Mouse (Mus musculus): ENCODE results near the gene Gm4450. TPM values are rescaled to one million over a fixed set of nuclear protein-coding genes. Genes with fewer than 3 reads are reported as not detected.
A peak's percentile ranks its signal among the peaks of the same experiment; 100 is the strongest.
"Not testable (repeated sequence)": the region's sequence is repeated elsewhere in the genome, so short reads cannot be mapped to it uniquely, and the experiment has no call there.

The Gm4450 gene
- total RNA-seq (2021) (not detected), polyA plus RNA-seq (2012; rRNA removed) (not detected in 2 replicates)
- long read RNA-seq, result 0 reads

DNA sequence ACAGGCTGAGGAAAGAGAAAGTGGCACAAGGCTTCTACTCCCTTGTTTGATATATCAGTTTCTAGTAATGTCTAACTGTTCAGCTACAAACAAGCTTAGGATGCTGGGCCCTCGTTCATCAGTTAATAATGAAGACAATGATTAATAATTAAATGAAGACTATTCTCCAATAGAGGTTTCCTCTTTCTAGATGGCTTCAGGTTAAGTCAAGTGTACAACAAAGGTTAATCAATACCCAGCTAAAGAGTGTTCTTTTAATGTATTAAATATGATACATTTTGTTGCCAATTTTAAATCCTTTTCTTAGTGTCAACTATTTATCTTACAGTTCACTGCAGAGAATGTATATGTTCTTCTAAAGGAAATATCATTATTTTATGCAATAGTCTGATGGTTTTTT lies at the start of gene Gm4450:
TSS of gene Gm4450 (minus strand) at position 101 of the 400 bp plus-strand sequence.
- DNase-seq, result not testable (repeated sequence)

DNA sequence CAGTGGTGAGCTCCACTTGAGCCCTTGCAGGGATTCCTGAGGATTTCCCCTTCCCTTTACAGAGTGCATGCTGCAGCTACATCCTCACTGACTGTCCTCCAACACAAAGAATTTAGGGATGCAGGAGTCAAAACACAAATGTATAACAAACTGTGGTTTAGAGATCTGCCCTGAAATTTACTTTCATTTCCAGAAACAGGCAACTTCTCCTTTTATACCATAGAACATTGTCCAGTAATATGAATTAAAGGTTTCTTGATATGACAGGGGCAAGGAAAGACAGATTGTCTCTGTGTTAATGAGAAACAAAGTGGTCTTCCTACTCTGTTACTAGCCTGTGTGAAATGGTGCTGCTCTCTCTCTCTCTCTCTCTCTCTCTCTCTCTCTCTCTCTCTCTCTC lies 40.5 kb upstream of the Gm4450 start:
- DNase-seq, result not testable (repeated sequence)

DNA sequence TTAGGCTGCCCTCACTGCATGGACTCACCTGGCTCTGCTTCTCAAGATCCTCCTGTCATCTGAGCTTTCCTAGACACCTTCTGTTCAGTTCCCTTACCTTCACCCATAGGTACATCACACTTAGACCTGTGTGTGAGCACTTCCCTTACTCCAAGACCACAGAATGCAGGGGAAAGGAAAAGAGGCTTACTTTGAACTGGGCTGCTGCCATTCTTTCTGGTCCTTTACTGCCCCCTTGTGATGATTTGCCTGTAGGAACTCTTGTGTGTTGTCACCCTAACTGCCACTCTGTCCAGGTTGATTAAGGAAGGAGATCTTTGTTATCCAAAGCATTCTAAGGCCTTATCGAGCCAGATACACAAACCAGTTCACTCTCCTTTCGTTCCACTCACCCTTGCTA lies 39.8 kb upstream of the Gm4450 start:
- DNase-seq, result not testable (repeated sequence)

- not testable (repeated sequence) for DNase-seq
Observed at GRCm38 (mm10) chr3:98495055-98495454, 38.1 kb upstream of the Gm4450 start.

GRCm38 (mm10) chr3:98494184-98494583 lies 37.3 kb upstream of the Gm4450 start:
- not testable (repeated sequence) for DNase-seq

DNA sequence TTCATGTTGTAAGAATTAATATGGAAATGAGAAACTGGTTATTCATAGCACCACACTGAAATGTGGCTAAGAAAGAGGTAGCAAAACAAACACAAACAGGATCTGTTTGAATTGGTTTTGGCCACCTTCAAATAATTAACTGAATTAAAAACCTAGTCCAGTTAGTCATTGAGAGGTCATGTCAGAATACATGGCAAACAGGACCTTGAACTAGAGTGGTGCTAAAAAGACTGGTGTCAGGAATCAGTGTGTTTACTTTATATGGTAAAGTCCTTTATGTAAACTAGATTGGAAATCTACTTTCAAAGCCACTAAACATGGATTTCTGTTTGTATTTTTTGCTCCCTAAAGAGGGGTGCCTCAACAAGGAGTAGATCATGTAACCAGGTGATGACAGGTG lies 14.6 kb upstream of the Gm4450 start:
- not testable (repeated sequence) for DNase-seq

GRCm38 (mm10) chr3:98471057-98471456 lies 14.1 kb upstream of the Gm4450 start:
- DNase-seq, result not testable (repeated sequence)

DNA sequence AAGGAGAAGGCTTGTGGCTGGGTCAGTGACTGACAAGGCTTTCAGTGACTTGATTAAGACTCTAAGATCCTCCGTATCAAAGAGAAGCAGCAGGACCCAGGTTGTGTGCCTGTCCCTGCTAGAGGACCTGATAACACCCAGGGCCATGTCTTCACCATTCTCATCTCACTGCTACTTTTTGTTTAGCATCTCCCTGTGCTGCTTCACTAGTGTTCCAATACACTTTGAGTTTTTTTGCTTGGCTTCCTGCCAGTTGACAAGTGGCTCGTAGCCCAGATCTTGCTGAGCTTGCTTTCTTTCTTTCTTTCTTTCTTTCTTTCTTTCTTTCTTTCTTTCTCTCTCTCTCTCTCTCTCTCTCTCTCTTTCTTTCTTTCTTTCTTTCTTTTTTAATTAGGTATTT lies 12.4 kb upstream of the Gm4450 start:
- not testable (repeated sequence) for DNase-seq

GRCm38 (mm10) chr3:98453786-98454185 lies 3.1 kb downstream of the Gm4450 start:
- not testable (repeated sequence) for DNase-seq

DNA sequence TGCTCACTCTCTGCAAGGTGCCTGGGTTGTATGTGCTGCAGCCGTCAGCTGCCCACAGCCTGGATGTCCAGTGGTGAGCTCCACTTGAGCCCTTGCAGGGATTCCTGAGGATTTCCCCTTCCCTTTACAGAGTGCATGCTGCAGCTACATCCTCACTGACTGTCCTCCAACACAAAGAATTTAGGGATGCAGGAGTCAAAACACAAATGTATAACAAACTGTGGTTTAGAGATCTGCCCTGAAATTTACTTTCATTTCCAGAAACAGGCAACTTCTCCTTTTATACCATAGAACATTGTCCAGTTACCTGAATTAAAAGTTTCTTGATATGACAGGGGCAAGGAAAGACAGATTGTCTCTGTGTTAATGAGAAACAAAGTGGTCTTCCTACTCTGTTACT lies 13.0 kb downstream of the Gm4450 start:
- not testable (repeated sequence) for DNase-seq

DNA sequence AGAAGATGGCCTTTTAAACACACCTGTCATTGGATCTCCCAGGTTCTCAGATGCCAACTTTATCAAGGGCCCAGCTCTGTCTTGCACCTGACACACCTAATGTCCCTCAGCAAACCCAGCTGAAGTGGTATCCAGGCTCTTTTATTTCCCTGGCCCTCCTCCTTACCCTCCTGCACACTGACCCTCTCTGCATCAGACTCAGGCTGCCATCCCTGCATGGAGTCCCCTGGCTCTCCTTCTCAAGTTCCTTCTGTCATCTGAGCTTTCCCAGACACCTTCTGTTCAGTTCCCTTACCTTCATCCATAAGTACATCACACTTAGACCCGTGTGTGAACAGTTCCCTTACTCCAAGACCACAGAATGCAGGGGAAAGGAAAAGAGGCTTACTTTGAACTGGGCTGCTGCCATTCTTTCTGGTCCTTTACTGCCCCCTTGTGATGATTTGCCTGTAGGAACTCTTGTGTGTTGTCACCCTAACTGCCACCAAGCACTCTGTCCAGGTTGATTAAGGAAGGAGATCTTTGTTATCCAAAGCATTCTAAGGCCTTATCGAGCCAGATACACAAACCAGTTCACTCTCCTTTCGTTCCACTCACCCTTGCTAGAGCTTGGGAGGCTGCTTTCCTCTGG lies 13.7 kb downstream of the Gm4450 start:
- not testable (repeated sequence) for DNase-seq

GRCm38 (mm10) chr3:98442245-98442644 lies 14.7 kb downstream of the Gm4450 start:
- DNase-seq, result not testable (repeated sequence)

- DNase-seq, result no peak
Observed at GRCm38 (mm10) chr3:98435030-98435429, 21.9 kb downstream of the Gm4450 start.

DNA sequence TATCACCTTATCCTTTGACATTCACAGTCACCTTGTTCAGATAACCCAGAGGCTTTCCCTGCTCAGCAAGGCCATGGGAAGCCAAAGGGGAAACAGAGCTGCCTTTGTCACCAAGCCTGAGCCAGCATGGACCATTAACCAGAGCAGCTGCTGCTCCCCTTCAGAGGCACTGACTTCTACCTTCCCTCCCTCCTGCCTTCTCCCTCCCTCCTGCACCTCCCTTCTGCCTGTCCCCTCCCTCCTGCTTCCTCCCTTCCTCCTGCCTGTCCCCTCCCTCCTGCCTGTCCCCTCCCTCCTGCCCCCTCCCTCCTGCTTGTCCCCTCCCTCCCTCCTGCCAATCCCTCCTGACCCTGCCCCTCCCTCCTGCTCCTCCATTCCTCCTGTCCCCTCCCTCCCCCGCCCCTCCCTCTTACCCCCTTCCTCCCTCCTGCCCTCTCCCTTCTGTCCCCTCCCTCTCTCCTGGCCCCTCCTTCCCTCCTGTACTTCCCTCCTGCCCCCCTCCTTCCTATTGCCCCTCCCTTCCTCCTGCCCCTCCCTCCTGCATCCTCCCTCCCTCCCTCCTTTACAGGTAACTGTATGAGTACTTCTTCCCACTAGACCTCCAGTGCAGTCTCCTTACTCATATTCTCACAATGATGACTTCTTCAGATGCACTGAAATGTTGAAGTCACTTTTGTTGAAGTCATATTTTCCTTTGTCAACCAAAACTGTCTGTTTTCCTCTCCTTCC lies 22.7 kb downstream of the Gm4450 start:
- DNase-seq, result no peak

GRCm38 (mm10) chr3:98428928-98429525 lies 27.9 kb downstream of the Gm4450 start:
- DNase-seq, result no peak

- no peak for DNase-seq
Observed at GRCm38 (mm10) chr3:98428449-98428775, 28.5 kb downstream of the Gm4450 start.

- peak; percentile 93 for DNase-seq
Observed at GRCm38 (mm10) chr3:98427600-98428448, 29.1 kb downstream of the Gm4450 start.

DNA sequence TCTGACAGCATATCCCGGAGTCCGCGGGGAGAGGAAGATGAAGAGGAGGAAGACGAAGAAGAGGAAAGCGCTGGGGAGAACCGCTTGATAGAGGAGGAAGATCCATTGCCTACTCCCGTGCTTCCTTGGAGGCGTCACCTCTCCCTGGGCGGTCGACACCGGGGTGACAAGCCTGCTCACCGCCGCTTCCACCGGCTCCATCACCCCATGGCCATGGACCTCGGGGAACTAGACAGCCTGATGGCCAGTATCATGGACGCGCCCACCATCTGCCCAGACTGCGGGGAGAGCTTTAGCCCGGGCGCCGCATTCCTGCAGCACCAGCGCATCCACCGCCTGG lies 29.7 kb downstream of the Gm4450 start:
- DNase-seq, result no peak

DNA sequence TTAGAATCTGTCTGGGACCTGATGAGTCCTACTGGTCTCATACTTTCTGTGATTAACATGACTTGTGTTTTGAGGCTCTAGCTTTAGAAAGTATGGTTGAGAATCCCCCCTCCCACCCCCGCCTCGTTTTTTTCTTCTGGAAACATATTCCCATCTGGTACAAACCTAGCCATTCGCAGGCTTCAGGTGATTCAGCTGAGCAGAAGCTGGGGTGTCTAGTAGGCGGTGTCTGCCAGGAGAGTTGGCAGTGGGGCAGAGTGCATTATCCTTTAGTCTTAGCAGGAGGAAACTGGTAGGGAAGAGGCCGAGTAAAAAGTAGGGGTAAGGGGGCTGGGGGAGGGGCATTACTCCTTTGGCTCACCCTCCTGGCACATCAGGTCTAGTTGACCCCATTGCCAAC lies 30.2 kb downstream of the Gm4450 start:
- no peak for DNase-seq

- DNase-seq, result peak; percentile 35
Observed at GRCm38 (mm10) chr3:98422926-98423325, 34.0 kb downstream of the Gm4450 start.

GRCm38 (mm10) chr3:98419786-98420070 lies 37.2 kb downstream of the Gm4450 start:
- DNase-seq, result no peak

DNA sequence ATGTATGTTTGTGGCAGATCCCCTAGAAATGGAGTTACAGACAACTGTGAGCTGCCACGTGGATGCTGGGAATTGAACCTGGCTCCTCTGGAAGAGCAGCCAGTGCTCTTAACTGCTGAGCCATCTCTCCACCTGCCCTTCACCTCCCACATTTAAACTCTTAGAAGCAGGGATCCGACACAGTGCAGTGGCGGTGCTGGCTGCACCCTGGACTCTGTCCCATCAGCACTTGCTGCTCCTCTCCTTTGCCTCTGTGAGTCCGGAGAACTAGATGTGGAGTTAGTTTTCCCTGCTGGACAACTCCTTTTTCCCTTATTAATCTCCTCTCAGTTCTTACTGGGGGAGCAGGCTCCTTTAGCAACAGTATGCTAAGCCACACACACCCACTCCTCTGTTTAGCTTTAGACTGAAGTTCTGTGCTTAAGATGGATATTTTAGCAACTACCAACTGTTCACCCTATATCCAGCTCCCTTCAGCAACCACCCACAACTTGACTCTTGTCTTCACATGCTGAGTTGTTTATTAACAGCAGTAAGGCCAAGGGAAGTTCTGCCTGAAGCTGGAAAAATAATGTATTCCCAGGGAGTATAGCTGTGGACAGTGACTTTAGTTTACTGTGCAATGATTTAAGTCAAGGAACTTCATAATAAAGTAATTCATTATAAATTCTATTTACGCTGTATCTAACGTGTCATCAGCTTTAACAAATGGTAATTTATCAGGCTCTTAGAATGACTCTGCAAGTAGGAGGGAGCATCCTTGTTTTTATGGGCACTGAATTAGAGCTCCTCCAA lies 37.7 kb downstream of the Gm4450 start:
- no peak for DNase-seq

Data from adrenal gland, adult 2 months (tissue).